Mouse (Mus musculus) MEL (cell line): Measurements from ENCODE around the gene Haghl. TPM values are rescaled to one million over a fixed set of nuclear protein-coding genes. Genes with fewer than 3 reads are reported as not detected.

Experiments used
- DNase-seq: peaks from one replicate; pipeline ENCODE4 v3.0.0; 2011; ENCODE audit warnings: low read depth, low spot score
- H3K27ac ChIP-seq: 2 replicates; pipeline ENCODE4 v1.5.1; 2012; ENCODE audit warnings: low read depth, mild to moderate bottlenecking, control low read depth, low read length, moderate library complexity; ENCODE audit not compliant: control insufficient read depth
- H3K27me3 ChIP-seq, 2 experiments: fragments of 150-350 bp in 1 of 2; sonication (generic) in 1 of 2; 2 replicates each; pipeline ENCODE4 v1.6.1; 2012; ENCODE audit warnings: low read length in 2 of 2, mild to moderate bottlenecking in 2 of 2, improper control_type of control experiment in 1 of 2, moderate library complexity in 1 of 2; ENCODE audit not compliant: insufficient read depth in 2 of 2, control insufficient read depth in 1 of 2
- H3K36me3 ChIP-seq, 2 experiments: 2 replicates each; pipeline ENCODE4 v1.6.1; 2012 to 2014; ENCODE audit warnings: low read length in 2 of 2, improper control_type of control experiment in 1 of 2, inconsistent platforms in 1 of 2, mild to moderate bottlenecking in 1 of 2; ENCODE audit not compliant: insufficient read depth in 2 of 2, control insufficient read depth in 1 of 2
- H3K4me1 ChIP-seq, 2 experiments: fragments of 150-350 bp in 1 of 2; sonication (generic) in 1 of 2; 2 replicates each; pipeline ENCODE4 v1.6.1; 2012; ENCODE audit warnings: low read length in 2 of 2, improper control_type of control experiment in 1 of 2, mild to moderate bottlenecking in 1 of 2; ENCODE audit not compliant: insufficient read depth in 2 of 2, control insufficient read depth in 1 of 2
- H3K4me3 ChIP-seq, 2 experiments: fragments of 150-350 bp in 1 of 2; sonication (generic) in 1 of 2; 2 replicates each; pipeline ENCODE4 v1.5.1; 2012; ENCODE audit warnings: low read depth in 2 of 2, low read length in 2 of 2, mild to moderate bottlenecking in 2 of 2, moderate library complexity in 2 of 2, control low read depth in 1 of 2, improper control_type of control experiment in 1 of 2; ENCODE audit not compliant: control insufficient read depth in 1 of 2, insufficient read depth in 1 of 2
- H3K79me2 ChIP-seq: 2 replicates; pipeline ENCODE4 v1.6.1; 2012; ENCODE audit warnings: mild to moderate bottlenecking, low read length, moderate library complexity; ENCODE audit not compliant: control insufficient read depth, poor library complexity, insufficient read depth
- H3K9ac ChIP-seq: 2 replicates; pipeline ENCODE4 v1.6.1; 2012; ENCODE audit warnings: low read depth, mild to moderate bottlenecking, control low read depth, low read length, moderate library complexity; ENCODE audit not compliant: control insufficient read depth, poor library complexity, severe bottlenecking
- H3K9me3 ChIP-seq: fragments of 150-350 bp; sonication (generic); replicated peaks from 2 replicates; pipeline ENCODE4 v1.6.1; 2012; ENCODE audit warnings: mild to moderate bottlenecking, low read length, improper control_type of control experiment, moderate library complexity; ENCODE audit not compliant: insufficient read depth
- BHLHE40 ChIP-seq: IDR thresholded peaks from 2 replicates; pipeline ENCODE4 v1.6.1; 2012; ENCODE audit warnings: low read depth, mild to moderate bottlenecking, inconsistent platforms, low read length, improper control_type of control experiment, borderline replicate concordance
- CHD1 ChIP-seq: IDR thresholded peaks from 2 replicates; pipeline ENCODE4 v1.6.1; 2012; ENCODE audit warnings: low read depth, mild to moderate bottlenecking, inconsistent platforms, low read length, improper control_type of control experiment
- CTCF ChIP-seq, 3 experiments: IDR thresholded peaks in 2 of 3; conservative IDR thresholded peaks in 1 of 3; 2 replicates each; pipeline ENCODE4 v1.5.1; 2011 to 2012; ENCODE audit warnings: low read length in 3 of 3, low read depth in 2 of 3, mild to moderate bottlenecking in 2 of 3, improper control_type of control experiment in 1 of 3, inconsistent platforms in 1 of 3, mixed read lengths in 1 of 3, moderate library complexity in 1 of 3; ENCODE audit not compliant: control insufficient read depth in 1 of 3, insufficient read depth in 1 of 3, poor library complexity in 1 of 3, severe bottlenecking in 1 of 3
- E2F4 ChIP-seq: IDR thresholded peaks from 2 replicates; pipeline ENCODE4 v1.6.1; 2011; ENCODE audit warnings: low read depth, low read length, improper control_type of control experiment, borderline replicate concordance
- ELF1 ChIP-seq: IDR thresholded peaks from 2 replicates; pipeline ENCODE4 v1.6.1; 2014; ENCODE audit warnings: low read depth, mild to moderate bottlenecking, inconsistent platforms, low read length, improper control_type of control experiment, moderate library complexity
- EP300 ChIP-seq, 2 experiments: IDR thresholded peaks; 2 replicates each; pipeline ENCODE4 v1.6.1; 2011; ENCODE audit warnings: improper control_type of control experiment in 2 of 2, low read length in 2 of 2, low read depth in 1 of 2, mild to moderate bottlenecking in 1 of 2
- ETS1 ChIP-seq: IDR thresholded peaks from 2 replicates; pipeline ENCODE4 v1.6.1; 2012; ENCODE audit warnings: low read depth, mild to moderate bottlenecking, inconsistent platforms, low read length, improper control_type of control experiment, moderate library complexity
- GABPA ChIP-seq: IDR thresholded peaks from 2 replicates; pipeline ENCODE4 v1.6.1; 2012; ENCODE audit warnings: low read depth, mild to moderate bottlenecking, inconsistent platforms, low read length, improper control_type of control experiment, moderate library complexity
- GATA1 ChIP-seq: IDR thresholded peaks from 2 replicates; pipeline ENCODE4 v1.6.1; 2011; ENCODE audit warnings: low read depth, low read length, improper control_type of control experiment
- HCFC1 ChIP-seq: IDR thresholded peaks from 2 replicates; pipeline ENCODE4 v1.6.1; 2012; ENCODE audit warnings: low read depth, mild to moderate bottlenecking, inconsistent platforms, low read length, improper control_type of control experiment, moderate library complexity
- JUND ChIP-seq: IDR thresholded peaks from 2 replicates; pipeline ENCODE4 v1.6.1; 2011; ENCODE audit warnings: low read depth, mild to moderate bottlenecking, improper control_type of control experiment, low read length
- KAT2A ChIP-seq: conservative IDR thresholded peaks from 2 replicates; pipeline ENCODE4 v1.6.1; 2012; ENCODE audit warnings: low read depth, low read length, improper control_type of control experiment, inconsistent platforms
- MAFK ChIP-seq: IDR thresholded peaks from 2 replicates; pipeline ENCODE4 v1.6.1; 2011; ENCODE audit warnings: low read depth, mild to moderate bottlenecking, low read length, improper control_type of control experiment, borderline replicate concordance
- MAX ChIP-seq: IDR thresholded peaks from 2 replicates; pipeline ENCODE4 v1.6.1; 2011; ENCODE audit warnings: low read length, improper control_type of control experiment
- MAZ ChIP-seq: IDR thresholded peaks from 2 replicates; pipeline ENCODE4 v1.6.1; 2012; ENCODE audit warnings: low read depth, mild to moderate bottlenecking, inconsistent platforms, low read length, improper control_type of control experiment
- MEF2A ChIP-seq: IDR thresholded peaks from 2 replicates; pipeline ENCODE4 v1.6.1; 2014; ENCODE audit warnings: low read depth, mild to moderate bottlenecking, inconsistent platforms, low read length, improper control_type of control experiment; ENCODE audit not compliant: poor library complexity, insufficient replicate concordance, severe bottlenecking; ENCODE audit errors: extremely low read depth
- MXI1 ChIP-seq: IDR thresholded peaks from 2 replicates; pipeline ENCODE4 v1.6.1; 2011; ENCODE audit warnings: mild to moderate bottlenecking, low read depth, low read length, improper control_type of control experiment
- MYB ChIP-seq: IDR thresholded peaks from 2 replicates; pipeline ENCODE4 v1.6.1; 2011; ENCODE audit warnings: mild to moderate bottlenecking, low read depth, low read length, improper control_type of control experiment
- MYC ChIP-seq: IDR thresholded peaks from 2 replicates; pipeline ENCODE4 v1.6.1; 2011; ENCODE audit warnings: low read depth, mild to moderate bottlenecking, low read length, improper control_type of control experiment, moderate library complexity
- NELFE ChIP-seq: IDR thresholded peaks from 2 replicates; pipeline ENCODE4 v1.6.1; 2011; ENCODE audit warnings: low read depth, low read length, improper control_type of control experiment
- NRF1 ChIP-seq: IDR thresholded peaks from 2 replicates; pipeline ENCODE4 v1.6.1; 2014; ENCODE audit warnings: low read depth, mild to moderate bottlenecking, inconsistent platforms, low read length, improper control_type of control experiment, moderate library complexity; ENCODE audit not compliant: poor library complexity, insufficient read depth, severe bottlenecking
- POLR2A ChIP-seq, 2 experiments: IDR thresholded peaks; 2 replicates each; pipeline ENCODE4 v1.6.1; 2011 to 2012; ENCODE audit warnings: low read length in 2 of 2, mild to moderate bottlenecking in 2 of 2, control low read depth in 1 of 2, improper control_type of control experiment in 1 of 2, low read depth in 1 of 2, moderate library complexity in 1 of 2; ENCODE audit not compliant: control insufficient read depth in 1 of 2, insufficient read depth in 1 of 2, poor library complexity in 1 of 2
- POLR2AphosphoS2 ChIP-seq: IDR thresholded peaks from 2 replicates; pipeline ENCODE4 v1.6.1; 2011; ENCODE audit warnings: low read length, improper control_type of control experiment
- POLR2AphosphoS5 ChIP-seq: IDR thresholded peaks from 2 replicates; pipeline ENCODE4 v1.6.1; 2012; ENCODE audit warnings: low read depth, borderline replicate concordance, mild to moderate bottlenecking, inconsistent platforms, low read length, moderate library complexity, mixed read lengths
- RAD21 ChIP-seq: IDR thresholded peaks from 2 replicates; pipeline ENCODE4 v1.6.1; 2011; ENCODE audit warnings: mild to moderate bottlenecking, low read depth, low read length, improper control_type of control experiment
- RCOR1 ChIP-seq: IDR thresholded peaks from 2 replicates; pipeline ENCODE4 v1.6.1; 2012; ENCODE audit warnings: low read depth, mild to moderate bottlenecking, inconsistent platforms, low read length, improper control_type of control experiment
- SMC3 ChIP-seq: IDR thresholded peaks from 2 replicates; pipeline ENCODE4 v1.6.1; 2011; ENCODE audit warnings: low read depth, low read length, improper control_type of control experiment
- TAL1 ChIP-seq: IDR thresholded peaks from 2 replicates; pipeline ENCODE4 v1.6.1; 2012; ENCODE audit warnings: mild to moderate bottlenecking, inconsistent platforms, low read length, moderate library complexity, mixed read lengths
- TBP ChIP-seq: IDR thresholded peaks from 2 replicates; pipeline ENCODE4 v1.8.0; 2011; ENCODE audit warnings: low read depth, low read length, improper control_type of control experiment
- TCF12 ChIP-seq: IDR thresholded peaks from 2 replicates; pipeline ENCODE4 v1.6.1; 2014; ENCODE audit warnings: low read depth, mild to moderate bottlenecking, inconsistent platforms, low read length, improper control_type of control experiment, moderate library complexity
- UBTF ChIP-seq: IDR thresholded peaks from 2 replicates; pipeline ENCODE4 v1.6.1; 2012; ENCODE audit warnings: low read depth, mild to moderate bottlenecking, inconsistent platforms, low read length, improper control_type of control experiment, moderate library complexity, borderline replicate concordance; ENCODE audit not compliant: insufficient read depth
- USF1 ChIP-seq: IDR thresholded peaks from 2 replicates; pipeline ENCODE4 v1.6.1; 2014; ENCODE audit warnings: low read depth, mild to moderate bottlenecking, inconsistent platforms, low read length, improper control_type of control experiment, moderate library complexity
- USF2 ChIP-seq, 2 experiments: IDR thresholded peaks; 2 replicates each; pipeline ENCODE4 v1.6.1; 2011 to 2012; ENCODE audit warnings: improper control_type of control experiment in 2 of 2, low read length in 2 of 2, borderline replicate concordance in 1 of 2, inconsistent platforms in 1 of 2, low read depth in 1 of 2, mild to moderate bottlenecking in 1 of 2; ENCODE audit not compliant: insufficient read depth in 1 of 2
- ZC3H11A ChIP-seq: IDR thresholded peaks from 2 replicates; pipeline ENCODE4 v1.6.1; 2012; ENCODE audit warnings: low read depth, mild to moderate bottlenecking, inconsistent platforms, low read length, improper control_type of control experiment
- ZKSCAN1 ChIP-seq: IDR thresholded peaks from 2 replicates; pipeline ENCODE4 v1.6.1; 2012; ENCODE audit warnings: low read depth, mild to moderate bottlenecking, inconsistent platforms, low read length, improper control_type of control experiment, moderate library complexity
- ZMIZ1 ChIP-seq: IDR thresholded peaks from 2 replicates; pipeline ENCODE4 v1.6.1; 2012; ENCODE audit warnings: low read depth, mild to moderate bottlenecking, inconsistent platforms, low read length, improper control_type of control experiment, moderate library complexity
- ZNF384 ChIP-seq: IDR thresholded peaks from 2 replicates; pipeline ENCODE4 v1.6.1; 2012; ENCODE audit warnings: low read depth, mild to moderate bottlenecking, inconsistent platforms, low read length, improper control_type of control experiment
- polyA plus RNA-seq, 2 experiments: library from polyadenylated mRNA; stranded (reverse) in 1 of 2; unstranded in 1 of 2; fragments of >175 nt in 1 of 2; fragments of >200 nt in 1 of 2; gene quantifications; 2 replicates each; pipeline versions ENCODE4 v1.2.1 to v1.2.4; 2012; ENCODE audit warnings: low replicate concordance in 2 of 2, low read depth in 1 of 2; ENCODE audit not compliant: insufficient read length in 2 of 2, insufficient read depth in 1 of 2, missing spikeins in 1 of 2
- total RNA-seq: library from RNA; depleted of rRNA; stranded (reverse); fragments of 300-350 nt; gene quantifications from 2 replicates; pipeline ENCODE4 v1.2.3, GENCODE M21; 2012; rRNA removed

Gene Haghl
- total RNA-seq (10.7 and 12.6 TPM in 2 replicates), polyA plus RNA-seq (10 to 100 TPM in 1 of 2 experiments, not detected in 1; 13.2 TPM)

DNA sequence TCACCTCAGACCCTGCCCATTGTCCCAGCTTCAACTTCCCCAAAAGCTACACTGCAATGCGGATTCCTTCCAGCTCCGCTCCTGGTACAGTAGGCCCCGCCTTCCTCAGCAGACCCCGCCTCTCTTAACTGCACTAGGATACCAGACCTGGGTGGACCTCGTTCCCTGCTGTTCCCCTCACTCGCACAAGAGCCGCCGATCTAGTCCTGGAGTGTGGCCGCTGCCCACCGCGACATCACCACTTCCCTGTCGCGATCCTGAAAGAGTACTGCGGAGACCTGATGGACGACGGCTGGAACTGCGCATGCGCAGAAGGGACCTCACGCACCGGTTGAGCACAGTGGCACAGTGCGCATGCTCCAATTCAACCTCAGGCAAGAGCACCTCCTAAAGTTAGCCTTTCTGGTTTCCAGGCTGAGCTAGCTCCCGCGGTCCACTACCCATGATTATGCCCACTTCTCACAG is at the start of gene Haghl:
Gene Haghl (minus strand): TSS at position 393 of the 465 bp plus-strand sequence.
- no peaks in the 10 kb centered on the region for H3K79me2 ChIP-seq
- DNase-seq = peak; percentile 98
- H3K27ac ChIP-seq = peak within 1 kb of the TSS; percentile 58
- peaks cover 0 to 2% of the 10 kb centered on the region in 2 experiments; a peak in 2 of 4 replicates for H3K36me3 ChIP-seq
- no peaks in the 10 kb centered on the region for H3K27me3 ChIP-seq
- peak within 1 kb of the TSS; percentile 60 for H3K9ac ChIP-seq
- no peaks in the 10 kb centered on the region for H3K9me3 ChIP-seq
- no peaks in the 10 kb centered on the region for H3K4me1 ChIP-seq
- peak within 1 kb of the TSS; percentile 66 to 91 for H3K4me3 ChIP-seq
- TF ChIP-seq ZKSCAN1 (no peak), NRF1 (peak; percentile 96), NELFE (peak; percentile 85), RAD21 (no peak), CHD1 (no peak), TCF12 (peak; percentile 21; the same call in 1 of the 2 replicates), USF1 (no peak), MYC (no peak), GABPA (no peak), MEF2A (no peak), MAFK (no peak), MYB (no peak), GATA1 (no peak), ZNF384 (no peak), SMC3 (no peak), RCOR1 (no peak), HCFC1 (peak; percentile 69), USF2 (IDR thresholded peaks at IDR 0.05; ENCODE audit: borderline replicate concordance in 1 of 2, insufficient read depth in 1 of 2, low read depth in 1 of 2, low read length in 2 of 2) (no peak), MXI1 (no peak; the same call in 1 of the 2 replicates), ZC3H11A (no peak), E2F4 (no peak), TAL1 (no peak), TBP (peak; percentile 55; the same call in 1 of the 2 replicates), ETS1 (no peak), CTCF (IDR thresholded peaks at IDR 0.05 in 2 of 3, conservative IDR thresholded peaks at IDR 0.05 in 1 of 3; ENCODE audit: control insufficient read depth in 1 of 3, insufficient read depth in 1 of 3, low read depth in 2 of 3, low read length in 3 of 3, poor library complexity in 1 of 3, severe bottlenecking in 1 of 3) (no peak), KAT2A (no peak), MAX (peak; percentile 41; the same call in 1 of the 2 replicates), MAZ (no peak), ZMIZ1 (peak; percentile 67; the same call in 1 of the 2 replicates), POLR2AphosphoS2 (peak; percentile 86), POLR2A (IDR thresholded peaks at IDR 0.05; ENCODE audit: control insufficient read depth in 1 of 2, insufficient read depth in 1 of 2, low read depth in 1 of 2, low read length in 2 of 2, poor library complexity in 1 of 2) (peak; percentile 50 to 86; a peak in 3 of 4 replicates), ELF1 (no peak), BHLHE40 (no peak), EP300 (IDR thresholded peaks at IDR 0.05; ENCODE audit: low read depth in 1 of 2, low read length in 2 of 2) (no peak), JUND (no peak), POLR2AphosphoS5 (no peak), UBTF (no peak)
